Mouse (Mus musculus) T-helper 2 cell (primary cell): ENCODE data around the gene Pigz.

Experiments used
- in situ Hi-C: fragments of 300-600 bp; cut with MboI, MseI; formaldehyde crosslinking; loops from one replicate; pipeline ENCODE4 v1.15.1; 2025; ENCODE audit warnings: high pct_unique_total_duplicates

The Pigz gene

DNA sequence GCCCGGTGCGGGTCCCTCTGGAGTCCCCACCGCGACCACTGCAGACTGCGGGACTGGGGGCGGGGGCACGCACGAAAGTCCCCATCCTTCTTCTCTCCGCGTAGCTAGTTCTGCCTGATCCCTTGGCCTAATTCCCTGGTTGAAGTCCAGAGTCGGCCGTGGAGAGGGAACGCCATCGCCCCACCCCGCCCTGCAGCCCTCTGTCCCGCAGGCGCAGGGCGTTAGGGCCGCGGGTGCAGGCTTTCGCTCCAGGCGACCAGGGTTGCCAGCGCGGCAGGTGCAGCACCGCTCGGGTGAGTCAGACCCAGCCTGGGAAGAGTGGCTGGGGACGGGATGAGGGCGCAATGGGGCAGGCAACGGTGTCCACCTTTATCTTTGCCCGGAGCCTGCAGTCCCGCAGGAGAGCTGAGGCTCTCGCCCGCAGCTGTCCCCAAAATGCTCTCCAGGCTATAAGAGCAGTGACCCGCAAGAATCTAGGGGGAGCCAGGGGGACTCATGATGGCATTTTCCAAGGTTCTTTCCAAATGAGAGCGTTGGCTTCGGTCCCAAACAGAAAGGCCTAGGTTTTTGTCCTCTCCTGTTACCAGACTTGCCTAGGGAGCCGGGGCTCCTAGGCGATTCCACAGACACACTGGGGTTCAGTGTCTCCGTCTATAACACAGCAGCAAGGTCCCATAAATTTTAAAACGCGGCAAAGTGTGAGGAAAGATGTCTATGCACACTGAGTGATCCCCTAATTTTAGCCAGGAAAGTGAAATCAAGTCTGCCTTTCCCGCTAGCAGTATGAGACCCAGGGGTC is at the start of gene Pigz:
Pigz (plus strand) TSS at position 101 of the 799 bp plus-strand sequence.
- in situ Hi-C loops = no loop called here

DNA sequence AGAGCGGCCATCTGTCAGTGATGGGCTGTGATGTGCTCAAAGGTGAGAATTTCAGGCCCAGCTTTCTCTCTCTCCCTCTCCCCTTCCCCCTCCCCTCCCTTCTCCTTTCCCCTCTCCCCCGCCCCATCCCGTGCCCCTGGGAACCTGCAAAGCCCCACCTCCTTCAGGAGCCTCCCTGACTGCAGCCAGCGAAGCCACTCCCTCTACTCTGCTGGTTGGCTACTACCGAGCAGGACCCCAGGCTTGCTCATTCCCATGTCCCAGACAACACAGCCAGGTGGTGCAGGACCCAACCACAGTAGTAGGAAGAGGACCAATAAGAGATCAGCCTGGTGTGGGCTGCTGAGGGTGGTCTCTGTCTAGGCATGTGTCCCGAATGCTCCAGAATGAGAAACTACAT is 49.7 kb upstream of the Pigz start:
- in situ Hi-C loops = no loop called here

GRCm38 (mm10) chr16:31890907-31891306 is 42.7 kb upstream of the Pigz start:
- in situ Hi-C loops = no loop called here

DNA sequence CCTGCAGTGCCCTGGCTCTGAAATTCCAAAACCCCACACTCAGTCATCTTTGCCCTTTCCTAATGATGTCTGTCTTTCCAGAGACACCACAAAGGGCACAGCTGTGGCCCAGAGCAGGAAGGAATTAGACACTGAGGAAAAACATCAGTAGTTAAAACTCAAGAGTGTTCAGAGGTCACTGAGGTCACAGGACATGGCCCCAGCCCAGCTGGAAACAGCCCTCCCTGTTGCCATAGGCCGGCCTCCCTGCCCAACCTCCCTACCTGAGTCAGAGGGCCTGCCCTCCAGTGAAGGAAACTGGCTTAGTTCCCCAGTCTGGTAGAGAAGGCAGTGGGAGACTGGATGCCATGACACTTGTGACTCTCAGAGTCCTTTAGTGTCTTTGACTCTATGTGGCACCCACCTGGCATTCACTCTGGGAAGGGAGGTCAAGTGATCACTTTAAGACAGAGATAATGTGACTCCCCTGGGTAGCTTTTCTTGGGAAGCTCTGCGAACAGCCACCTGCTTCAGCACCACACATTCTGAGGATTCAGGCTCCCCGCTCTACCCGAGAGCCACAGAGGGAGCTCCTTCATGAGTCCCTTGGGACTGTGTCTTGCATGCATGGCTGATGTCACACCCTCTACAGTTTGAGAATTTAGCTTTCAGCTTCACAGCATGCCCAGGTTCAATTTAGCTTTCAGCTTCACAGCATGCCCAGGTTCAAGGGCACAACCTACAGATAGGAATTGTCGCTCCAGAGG is 40.1 kb upstream of the Pigz start:
- in situ Hi-C loops = no loop called here

- in situ Hi-C loops = no loop called here
Measured at GRCm38 (mm10) chr16:31896971-31897774, 36.5 kb upstream of the Pigz start.

DNA sequence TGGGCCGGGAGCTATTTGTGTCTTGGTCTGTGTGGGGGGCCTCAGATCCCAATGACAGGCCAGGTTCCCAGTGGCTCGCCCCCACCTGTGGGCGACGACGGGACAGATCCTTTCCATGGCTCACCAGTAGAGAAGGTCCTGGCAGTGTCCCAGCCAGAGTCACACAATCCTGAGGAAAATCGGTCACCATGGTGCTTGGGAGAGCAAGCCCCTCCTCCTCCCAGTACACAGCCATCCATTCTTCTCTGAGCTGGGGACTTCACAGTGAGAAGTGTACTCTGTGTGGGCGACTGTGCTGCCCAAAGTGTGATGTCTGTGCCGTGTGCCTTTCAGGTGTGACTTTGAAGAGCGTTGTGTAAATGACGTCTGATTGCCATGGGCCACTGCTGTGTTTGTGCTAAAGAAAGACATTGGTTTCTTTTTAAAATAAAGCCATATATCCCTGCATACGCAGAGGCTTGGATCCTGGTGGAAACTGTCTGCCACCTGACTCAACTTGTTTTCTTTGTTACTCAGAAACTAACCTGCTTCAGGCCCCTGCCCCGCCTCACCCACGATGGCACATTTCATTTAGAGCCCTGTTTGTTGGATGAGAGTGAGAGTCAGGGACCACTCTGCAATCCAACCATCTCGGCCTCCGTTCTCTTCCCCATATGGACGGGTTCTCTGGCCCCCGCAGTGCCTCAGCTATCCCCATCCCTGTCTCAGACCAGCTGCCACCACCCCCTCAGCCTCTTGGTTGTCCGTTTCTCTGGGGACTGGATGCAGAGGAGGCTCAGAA is 34.9 kb upstream of the Pigz start:
- in situ Hi-C loops = no loop called here

GRCm38 (mm10) chr16:31901886-31902285 is 31.8 kb upstream of the Pigz start:
- in situ Hi-C loops = no loop called here

- in situ Hi-C loops = no loop called here
Measured at GRCm38 (mm10) chr16:31903239-31903638, 30.4 kb upstream of the Pigz start.

- in situ Hi-C loops = no loop called here
Measured at GRCm38 (mm10) chr16:31905331-31905730, 28.3 kb upstream of the Pigz start.

DNA sequence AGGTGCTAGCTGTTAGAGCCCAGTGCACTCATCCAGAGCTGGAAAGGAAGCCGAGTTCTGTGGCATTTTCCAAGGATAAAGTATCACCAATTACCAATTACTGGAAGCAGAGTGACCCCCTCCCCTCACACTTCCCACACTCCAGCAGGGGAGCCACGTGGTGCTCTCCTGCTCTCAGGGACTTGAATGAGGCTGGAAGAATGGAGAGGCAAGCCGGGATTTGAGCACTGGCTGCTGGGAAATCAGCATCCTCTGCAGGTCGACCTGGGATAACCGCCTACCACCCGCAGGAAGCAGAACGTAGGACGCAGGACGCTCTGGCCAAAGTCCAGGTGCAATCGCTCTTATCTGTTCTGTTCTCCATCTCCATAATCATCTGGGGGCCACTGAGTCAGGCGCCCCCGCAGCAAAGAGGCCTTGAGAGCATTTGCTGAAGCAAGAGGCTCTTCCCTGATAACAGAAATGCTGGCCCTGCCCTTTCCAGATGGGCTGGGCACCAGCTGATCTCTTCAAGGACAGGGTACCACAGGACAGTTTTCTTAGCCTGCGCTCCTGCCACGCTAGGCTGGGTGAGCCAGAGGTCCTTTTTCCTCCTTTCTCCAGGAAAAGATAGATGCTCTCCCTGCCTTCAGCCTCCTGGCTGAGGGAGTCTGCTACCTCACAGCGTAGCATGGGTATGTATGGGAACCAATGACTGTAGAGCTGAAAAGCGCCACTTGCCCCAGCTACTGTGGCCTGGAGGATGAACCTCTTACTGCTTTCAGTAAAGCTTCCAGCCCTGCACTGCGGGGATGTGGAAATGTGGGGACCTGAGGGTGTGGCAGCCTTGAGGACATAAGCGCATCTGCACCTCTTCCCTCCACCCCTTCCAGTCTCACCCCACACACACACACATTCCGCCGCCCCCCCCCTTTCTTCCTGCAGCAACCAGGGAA is 27.5 kb upstream of the Pigz start:
- in situ Hi-C loops = no loop called here

- in situ Hi-C loops = no loop called here
Measured at GRCm38 (mm10) chr16:31906896-31907295, 26.8 kb upstream of the Pigz start.

GRCm38 (mm10) chr16:31908959-31909358 is 24.7 kb upstream of the Pigz start:
- in situ Hi-C loops = no loop called here

DNA sequence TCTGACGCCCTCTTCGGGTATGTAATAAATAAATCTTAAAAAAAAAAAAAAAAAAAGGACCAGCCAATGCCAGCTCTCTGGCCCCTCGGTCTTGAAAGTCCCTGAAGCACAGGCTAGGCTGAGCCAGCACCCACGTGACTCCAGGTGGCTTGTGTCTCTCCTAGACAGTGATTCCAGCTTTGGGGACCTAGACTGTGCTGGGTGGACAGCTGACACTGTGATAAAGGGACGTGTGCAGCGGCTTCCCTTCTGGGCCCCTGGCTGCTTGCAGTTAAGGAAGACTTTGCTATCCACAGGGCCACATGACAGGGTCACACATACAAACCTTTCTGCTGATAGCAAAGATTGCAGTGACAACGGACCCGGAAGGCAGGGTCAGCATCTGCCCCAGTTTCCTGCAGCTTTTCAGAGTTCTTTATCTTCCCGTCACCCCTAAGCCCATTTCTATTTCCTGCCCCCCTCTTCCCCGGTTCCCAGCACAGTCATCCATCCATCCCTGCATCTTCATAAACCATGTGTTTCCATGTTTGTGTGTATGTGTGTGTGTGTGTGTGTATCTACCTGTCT is 23.3 kb upstream of the Pigz start:
- in situ Hi-C loops = no loop called here

GRCm38 (mm10) chr16:31917776-31918175 is 15.9 kb upstream of the Pigz start:
- in situ Hi-C loops = no loop called here

DNA sequence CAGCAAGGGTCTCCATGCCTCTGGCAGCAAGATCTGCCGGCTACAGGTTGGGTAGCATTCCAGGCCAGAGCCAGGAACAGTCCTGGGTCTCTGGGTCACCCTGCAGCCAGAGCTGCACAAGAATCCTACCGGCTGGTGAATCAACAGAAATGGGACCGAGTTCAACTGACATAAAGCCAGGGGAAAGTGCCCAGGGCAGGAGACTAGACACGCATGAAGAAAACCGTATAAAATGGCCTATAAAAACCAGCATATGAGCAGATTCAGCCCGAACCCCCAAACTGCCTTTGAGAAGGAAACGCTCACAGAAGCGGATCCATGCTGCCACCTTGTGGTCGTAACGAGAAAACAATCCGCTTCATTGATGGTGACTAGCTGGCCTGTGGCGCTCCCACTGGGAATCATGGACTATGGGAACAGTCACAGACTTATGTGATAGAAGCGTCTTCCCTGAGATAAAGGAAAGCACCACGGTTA is 15.4 kb upstream of the Pigz start:
- in situ Hi-C loops = no loop called here

GRCm38 (mm10) chr16:31924368-31924767 is 9.3 kb upstream of the Pigz start:
- in situ Hi-C loops = no loop called here

GRCm38 (mm10) chr16:31926091-31926490 is 7.6 kb upstream of the Pigz start:
- in situ Hi-C loops = no loop called here

DNA sequence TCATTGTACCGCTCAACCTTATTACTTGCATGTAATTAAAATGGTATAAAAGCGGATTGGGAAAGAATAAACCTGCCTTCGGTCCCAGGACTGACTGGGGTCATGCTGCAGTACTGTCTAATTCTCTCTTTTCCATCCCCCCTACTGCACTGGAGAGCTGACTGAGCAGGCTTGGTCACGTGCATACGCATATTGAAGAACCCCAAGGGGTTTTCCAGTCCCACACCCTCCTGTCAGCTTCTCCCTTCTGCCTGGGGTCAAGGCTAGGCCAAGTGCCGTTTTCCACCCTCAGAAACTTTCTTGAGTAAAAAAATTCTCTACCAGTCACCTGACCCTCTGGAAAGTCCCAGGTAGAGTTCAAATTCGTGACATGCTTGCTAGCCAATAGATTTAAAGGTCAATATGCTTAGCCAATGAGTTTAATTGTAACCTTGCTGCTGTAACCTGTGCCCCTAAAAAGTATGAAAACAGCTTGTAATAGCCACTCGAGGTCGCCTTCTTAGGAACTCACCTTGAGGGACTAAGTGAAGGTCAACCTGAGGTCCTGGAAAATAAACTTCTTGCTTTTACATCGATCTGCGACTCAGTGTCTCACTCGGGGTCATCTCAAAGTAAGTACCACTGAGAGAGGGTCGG is 7.0 kb upstream of the Pigz start:
- in situ Hi-C loops = no loop called here

GRCm38 (mm10) chr16:31927412-31927811 is 6.2 kb upstream of the Pigz start:
- in situ Hi-C loops = no loop called here
